Mouse (Mus musculus) forebrain, embryonic 11.5 days (tissue): ENCODE data around the gene Irs1. TPM values are rescaled to one million over a fixed set of nuclear protein-coding genes. Genes with fewer than 3 reads are reported as not detected.

Experiments
- ATAC-seq: fragments of 200-750 bp; cut with Nextera tagmentation; replicated peaks from 2 replicates; pipeline ENCODE4 v1.8.0; 2017; ENCODE audit warnings: moderate TSS enrichment; ENCODE audit not compliant: low FRiP score
- DNase-seq: peaks from one replicate; pipeline ENCODE4 v3.0.0-alpha.2; 2017; ENCODE audit warnings: low spot score
- H3K27ac ChIP-seq: fragments of 300-500 bp; sonication (generic); 2 replicates; pipeline ENCODE4 v1.5.1; 2014; ENCODE audit warnings: low read depth, low read length
- H3K27me3 ChIP-seq: fragments of 300-500 bp; sonication (generic); 2 replicates; pipeline ENCODE4 v1.6.1; 2014; ENCODE audit warnings: mild to moderate bottlenecking, low read length, mixed read lengths; ENCODE audit not compliant: control insufficient read depth, insufficient read depth
- H3K36me3 ChIP-seq: fragments of 300-500 bp; sonication (generic); 2 replicates; pipeline ENCODE4 v1.6.1; 2014; ENCODE audit warnings: mild to moderate bottlenecking, low read length, moderate library complexity, mixed read lengths; ENCODE audit not compliant: control insufficient read depth, insufficient read depth
- H3K4me1 ChIP-seq: fragments of 300-500 bp; sonication (generic); replicated peaks from 2 replicates; pipeline ENCODE4 v1.6.1; 2014; ENCODE audit warnings: low read length, mixed read lengths; ENCODE audit not compliant: control insufficient read depth, insufficient read depth
- H3K4me2 ChIP-seq: fragments of 300-500 bp; sonication (generic); 2 replicates; pipeline ENCODE4 v1.6.1; 2014; ENCODE audit warnings: low read depth, mild to moderate bottlenecking, low read length, moderate library complexity, mixed read lengths; ENCODE audit not compliant: severe bottlenecking
- H3K4me3 ChIP-seq: fragments of 300-500 bp; sonication (generic); 2 replicates; pipeline ENCODE4 v1.5.1; 2014; ENCODE audit warnings: low read depth, low read length
- H3K9ac ChIP-seq: fragments of 300-500 bp; sonication (generic); 2 replicates; pipeline ENCODE4 v1.6.1; 2014; ENCODE audit warnings: low read length
- H3K9me3 ChIP-seq: fragments of 300-500 bp; sonication (generic); 2 replicates; pipeline ENCODE4 v1.6.1; 2016; ENCODE audit warnings: low read length, mixed read lengths; ENCODE audit not compliant: control insufficient read depth
- whole genome bisulfite sequencing: fragments of 180-500 bp; shearing (Covaris S2); extraction: QIAGEN DNeasy Blood & Tissue Kit; methylation state at CpG from one replicate; pipeline ENCODE4 v1.1.7; 2014; 5-methylcytosine and 5-hydroxymethylcytosine counted together
- polyA plus RNA-seq: library from polyadenylated mRNA; unstranded; fragments of >200 nt; fragmentation: Nextera tagmentation; extraction: Ambion mirVana; gene quantifications from 2 replicates; pipeline ENCODE4 v1.2.1, GENCODE M21; 2014

The Irs1 gene
- 14.2 and 17.5 TPM in 2 replicates for polyA plus RNA-seq

- ATAC-seq (peak; percentile 89), DNase-seq (peak; percentile 94)
- Histone ChIP-seq H3K9ac (peak within 1 kb of the TSS; percentile 87), H3K4me3 (peak within 1 kb of the TSS; percentile 73), H3K27me3 (no peaks in the 10 kb centered on the region), H3K4me1 (peaks cover 13% of the 10 kb centered on the region), H3K4me2 (peak within 1 kb of the TSS; percentile 92), H3K36me3 (peaks cover 17% of the 10 kb centered on the region), H3K27ac (peak within 1 kb of the TSS; percentile 97), H3K9me3 (no peaks in the 10 kb centered on the region; the same call in 1 of the 2 replicates)
- WGBS: 1% methylated on average over 52 of the region's 60 CpGs
Measured at GRCm38 (mm10) chr1:82291151-82291797, at the start of gene Irs1. Gene Irs1, minus strand, starts transcription at chr1:82291416.

DNA sequence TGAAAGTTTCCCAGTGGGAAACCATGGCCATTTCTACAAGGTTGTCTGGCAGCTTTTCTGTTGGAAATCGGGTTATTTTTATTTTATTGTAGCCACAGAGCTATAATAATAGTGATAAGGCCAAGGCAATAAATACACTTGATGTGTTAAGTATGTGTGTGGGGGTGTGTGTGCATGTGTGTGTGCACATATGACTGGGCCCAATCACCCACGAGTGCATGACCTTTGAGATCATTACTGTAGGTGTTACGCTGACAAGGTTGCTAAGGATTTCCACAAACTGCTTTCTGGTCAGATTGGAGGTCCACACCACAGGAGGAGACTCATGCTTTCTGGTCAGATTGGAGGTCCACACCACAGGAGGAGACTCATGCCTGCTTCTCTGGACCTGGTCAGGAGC lies 43.3 kb upstream of the Irs1 start:
- Histone ChIP-seq H3K27ac (no peak overlapping the region), H3K27me3 (no peaks in the 10 kb centered on the region), H3K4me2 (no peak overlapping the region), H3K9me3 (no peaks in the 10 kb centered on the region), H3K9ac (no peak overlapping the region), H3K4me3 (no peak overlapping the region), H3K36me3 (no peaks in the 10 kb centered on the region), H3K4me1 (no peaks in the 10 kb centered on the region; the same call in 1 of the 2 replicates)
- 87% methylated on average over 3 of the region's 3 CpGs for WGBS
- DNase-seq (no peak), ATAC-seq (no peak)

DNA sequence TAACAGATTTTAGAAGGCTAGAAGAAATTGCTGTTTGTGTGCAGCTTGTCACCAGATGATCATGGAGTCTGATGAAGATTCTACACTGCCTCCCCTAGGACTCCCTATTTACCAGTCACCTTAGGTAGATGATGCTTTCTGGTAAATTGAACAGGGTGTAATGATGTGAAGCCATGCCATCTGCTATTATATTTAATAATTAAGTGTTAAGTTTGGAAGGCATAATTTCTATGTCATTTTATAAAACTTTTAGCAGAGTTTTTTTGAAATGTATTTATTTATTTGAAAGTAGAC lies 38.7 kb upstream of the Irs1 start:
- ATAC-seq: no peak
- H3K27ac ChIP-seq: no peak overlapping the region
- no peak overlapping the region for H3K4me2 ChIP-seq

GRCm38 (mm10) chr1:82329237-82329953 lies 38.2 kb upstream of the Irs1 start:
- 28% methylated on average over 4 of the region's 4 CpGs for WGBS
- ATAC-seq (peak; percentile 63), DNase-seq (no peak)
- H3K4me3 ChIP-seq: no peak overlapping the region
- no peaks in the 10 kb centered on the region for H3K27me3 ChIP-seq
- H3K9ac ChIP-seq: no peak overlapping the region
- H3K4me2 ChIP-seq: no peak overlapping the region
- peaks cover 2% of the 10 kb centered on the region for H3K4me1 ChIP-seq
- H3K36me3 ChIP-seq: no peaks in the 10 kb centered on the region
- no peaks in the 10 kb centered on the region for H3K9me3 ChIP-seq
- no peak overlapping the region for H3K27ac ChIP-seq

More for the DNA sequence above, 38.7 kb upstream of the Irs1 start:
- Histone ChIP-seq H3K4me3 (no peak overlapping the region), H3K36me3 (no peaks in the 10 kb centered on the region), H3K9ac (no peak overlapping the region), H3K27me3 (no peaks in the 10 kb centered on the region), H3K9me3 (no peaks in the 10 kb centered on the region), H3K4me1 (peaks cover 2% of the 10 kb centered on the region; the same call in 1 of the 2 replicates)
- no peak for DNase-seq

DNA sequence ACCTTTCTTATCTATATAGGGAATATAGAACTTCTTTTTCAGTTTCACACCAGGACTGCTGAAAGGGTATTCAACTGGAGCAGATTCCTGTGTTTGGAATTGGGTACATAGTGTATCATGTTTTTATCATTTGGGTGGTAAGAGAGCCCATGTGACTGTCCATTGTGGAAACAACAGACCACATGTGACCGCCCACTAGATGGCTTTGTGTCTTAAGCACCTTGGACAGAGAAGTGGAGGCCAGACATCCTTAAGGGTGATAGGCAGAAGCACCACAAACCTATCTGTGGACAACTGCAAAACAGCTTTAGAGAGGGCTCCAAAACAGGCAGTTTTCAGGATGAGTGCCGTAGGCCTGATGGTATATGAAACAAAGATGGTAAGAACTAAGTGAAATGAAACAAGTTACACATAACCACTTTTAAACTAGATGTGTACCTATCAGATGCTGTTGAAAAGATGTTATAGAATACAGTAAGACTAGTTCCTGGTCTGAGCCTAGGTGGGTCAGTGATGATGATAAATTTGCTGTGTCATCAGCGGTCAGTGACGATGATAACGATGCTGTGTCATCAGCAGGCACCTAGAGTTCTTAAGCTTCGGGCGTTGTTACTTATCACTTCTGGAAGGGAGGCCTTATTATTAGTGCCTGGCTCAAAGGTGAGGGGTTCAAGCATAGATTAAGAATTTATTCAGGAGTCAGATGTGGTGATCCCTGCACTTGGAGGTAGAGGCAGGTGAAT lies 37.0 kb upstream of the Irs1 start:
- peaks cover 6% of the 10 kb centered on the region for H3K4me1 ChIP-seq
- WGBS: 93% methylated on average over 7 of the region's 7 CpGs
- H3K4me2 ChIP-seq: no peak overlapping the region

GRCm38 (mm10) chr1:82326120-82326519 lies 34.9 kb upstream of the Irs1 start:
- ATAC-seq: no peak
- Histone ChIP-seq H3K9ac (no peak overlapping the region), H3K27me3 (no peaks in the 10 kb centered on the region), H3K36me3 (no peaks in the 10 kb centered on the region), H3K9me3 (no peaks in the 10 kb centered on the region), H3K4me1 (peaks cover 8% of the 10 kb centered on the region), H3K27ac (no peak overlapping the region), H3K4me2 (no peak overlapping the region), H3K4me3 (no peak overlapping the region)
- DNase-seq: no peak
- WGBS: 93% methylated on average over 5 of the region's 5 CpGs

More for the DNA sequence above, 37.0 kb upstream of the Irs1 start:
- Histone ChIP-seq H3K27me3 (no peaks in the 10 kb centered on the region), H3K9ac (no peak overlapping the region), H3K36me3 (no peaks in the 10 kb centered on the region), H3K9me3 (no peaks in the 10 kb centered on the region), H3K27ac (no peak overlapping the region), H3K4me3 (no peak overlapping the region)
- no peak for DNase-seq
- ATAC-seq: no peak

GRCm38 (mm10) chr1:82324131-82324785 lies 33.0 kb upstream of the Irs1 start:
- Histone ChIP-seq H3K27me3 (no peaks in the 10 kb centered on the region), H3K9ac (no peak overlapping the region), H3K4me3 (no peak overlapping the region), H3K4me1 (peaks cover 18% of the 10 kb centered on the region), H3K4me2 (no peak overlapping the region), H3K27ac (peak overlapping the region; percentile 25; the same call in 1 of the 2 replicates), H3K9me3 (no peaks in the 10 kb centered on the region), H3K36me3 (no peaks in the 10 kb centered on the region)
- WGBS: 14% methylated on average over 4 of the region's 4 CpGs
- ATAC-seq: peak; percentile 42
- peak; percentile 62 for DNase-seq

DNA sequence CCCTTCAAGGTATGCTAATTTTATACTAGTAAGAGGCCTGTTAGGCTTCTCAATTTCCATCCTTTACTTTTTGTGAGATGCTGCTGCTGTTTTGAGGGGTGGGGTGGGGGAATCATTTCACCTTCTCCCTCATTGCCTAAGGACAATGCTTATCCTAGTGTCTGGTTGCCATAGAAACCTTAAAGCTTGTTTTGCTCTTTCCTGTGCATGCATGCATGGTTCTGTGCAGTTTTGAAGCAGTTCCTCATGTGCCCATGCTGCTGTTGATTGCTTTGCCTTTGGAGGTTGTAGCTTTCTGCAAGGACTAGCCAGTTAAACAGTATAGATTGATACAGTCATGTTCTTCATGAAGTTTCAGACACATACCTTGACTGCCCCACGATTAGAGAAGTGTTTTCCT lies 30.2 kb upstream of the Irs1 start:
- H3K9ac ChIP-seq: no peak overlapping the region
- H3K4me2 ChIP-seq: no peak overlapping the region
- no peaks in the 10 kb centered on the region for H3K36me3 ChIP-seq
- DNase-seq (no peak), ATAC-seq (no peak; the same call in 1 of the 2 replicates)
- peaks cover 19% of the 10 kb centered on the region for H3K4me1 ChIP-seq
- 76% methylated on average over 1 of the region's 1 CpGs for WGBS
- H3K4me3 ChIP-seq: no peak overlapping the region
- no peaks in the 10 kb centered on the region for H3K27me3 ChIP-seq
- no peaks in the 10 kb centered on the region for H3K9me3 ChIP-seq
- H3K27ac ChIP-seq: no peak overlapping the region
